Mouse (Mus musculus): ENCODE measurements at regions not wholly inside any gene's neighbourhood (a gene's known extent, or its start where the extent isn't known, plus 50 kb on each side); places are given as distances from the start of the nearest gene placed in this dataset.
A peak's percentile ranks its signal among the peaks of the same experiment; 100 is the strongest.

- H3K4me1 ChIP-seq (ENCODE audit: control insufficient read depth, insufficient read depth, low read length) = no peaks in the 10 kb centered on the region
- H3K9ac ChIP-seq (ENCODE audit: low read depth, low read length) = no peak overlapping the region
- no peaks in the 10 kb centered on the region for H3K9me3 ChIP-seq (ENCODE audit: control insufficient read depth, low read length)
- 24% methylated on average over 1 of the region's 2 CpGs for WGBS
- no peak overlapping the region for H3K4me3 ChIP-seq (ENCODE audit: low read length)
- no peaks in the 10 kb centered on the region for H3K36me3 ChIP-seq (ENCODE audit: control insufficient read depth, insufficient read depth, low read length)
- ATAC-seq (ENCODE audit: low FRiP score, low TSS enrichment) = no peak
- H3K27me3 ChIP-seq (ENCODE audit: control insufficient read depth, insufficient read depth, low read length) = no peaks in the 10 kb centered on the region
- H3K4me2 ChIP-seq (replicated peaks; ENCODE audit: low read depth, low read length) = no peak overlapping the region
- no peak overlapping the region for H3K27ac ChIP-seq (ENCODE audit: low read depth, low read length)
These were observed 387.6 kb upstream of the Prkcq start for GRCm38 (mm10) chr2:10784266-10784665.

- Histone ChIP-seq H3K4me3 (ENCODE audit: low read length) (no peak overlapping the region), H3K27me3 (ENCODE audit: control insufficient read depth, insufficient read depth, low read length) (no peaks in the 10 kb centered on the region), H3K4me2 (replicated peaks; ENCODE audit: low read depth, low read length) (no peak overlapping the region), H3K36me3 (ENCODE audit: control insufficient read depth, insufficient read depth, low read length) (no peaks in the 10 kb centered on the region), H3K4me1 (ENCODE audit: control insufficient read depth, insufficient read depth, low read length) (no peaks in the 10 kb centered on the region), H3K9me3 (ENCODE audit: control insufficient read depth, low read length) (no peaks in the 10 kb centered on the region), H3K9ac (ENCODE audit: low read depth, low read length) (no peak overlapping the region), H3K27ac (ENCODE audit: low read depth, low read length) (no peak overlapping the region)
- WGBS = 24% methylated on average over 2 of the region's 2 CpGs
- peak; percentile 76; the same call in 1 of the 2 replicates for ATAC-seq (ENCODE audit: low FRiP score, low TSS enrichment)
These were observed 386.8 kb upstream of the Prkcq start for GRCm38 (mm10) chr2:10785156-10785555.

- Histone ChIP-seq H3K4me3 (ENCODE audit: low read length) (no peak overlapping the region), H3K36me3 (ENCODE audit: control insufficient read depth, insufficient read depth, low read length) (no peaks in the 10 kb centered on the region), H3K4me1 (ENCODE audit: control insufficient read depth, insufficient read depth, low read length) (no peaks in the 10 kb centered on the region), H3K9me3 (ENCODE audit: control insufficient read depth, low read length) (no peaks in the 10 kb centered on the region), H3K27me3 (ENCODE audit: control insufficient read depth, insufficient read depth, low read length) (no peaks in the 10 kb centered on the region), H3K9ac (ENCODE audit: low read depth, low read length) (no peak overlapping the region), H3K4me2 (replicated peaks; ENCODE audit: low read depth, low read length) (no peak overlapping the region), H3K27ac (ENCODE audit: low read depth, low read length) (no peak overlapping the region)
- ATAC-seq (ENCODE audit: low FRiP score, low TSS enrichment) = no peak
- 54% methylated on average over 1 of the region's 1 CpGs for WGBS
These were observed 383.4 kb upstream of the Prkcq start for GRCm38 (mm10) chr2:10788509-10788908.

- H3K9me3 ChIP-seq (ENCODE audit: control insufficient read depth, low read length) = no peaks in the 10 kb centered on the region
- H3K4me2 ChIP-seq (replicated peaks; ENCODE audit: low read depth, low read length) = no peak overlapping the region
- no peaks in the 10 kb centered on the region for H3K27me3 ChIP-seq (ENCODE audit: control insufficient read depth, insufficient read depth, low read length)
- H3K27ac ChIP-seq (ENCODE audit: low read depth, low read length) = no peak overlapping the region
- no peak overlapping the region for H3K4me3 ChIP-seq (ENCODE audit: low read length)
- no peak for ATAC-seq (ENCODE audit: low FRiP score, low TSS enrichment)
- no peak overlapping the region for H3K9ac ChIP-seq (ENCODE audit: low read depth, low read length)
- H3K36me3 ChIP-seq (ENCODE audit: control insufficient read depth, insufficient read depth, low read length) = no peaks in the 10 kb centered on the region
- no peaks in the 10 kb centered on the region for H3K4me1 ChIP-seq (ENCODE audit: control insufficient read depth, insufficient read depth, low read length)
These were observed 380.7 kb upstream of the Prkcq start for GRCm38 (mm10) chr2:10791233-10791632.

GRCm38 (mm10) chr2:10816374-10816773 is 355.5 kb upstream of the Prkcq start:
- H3K36me3 ChIP-seq (ENCODE audit: control insufficient read depth, insufficient read depth, low read length) = no peaks in the 10 kb centered on the region
- no peak overlapping the region for H3K27ac ChIP-seq (ENCODE audit: low read depth, low read length)
- no peaks in the 10 kb centered on the region for H3K4me1 ChIP-seq (ENCODE audit: control insufficient read depth, insufficient read depth, low read length)
- WGBS = 40% methylated on average over 2 of the region's 2 CpGs
- no peak overlapping the region for H3K9ac ChIP-seq (ENCODE audit: low read depth, low read length)
- ATAC-seq (ENCODE audit: low FRiP score, low TSS enrichment) = no peak
- H3K4me3 ChIP-seq (ENCODE audit: low read length) = no peak overlapping the region
- no peak overlapping the region for H3K4me2 ChIP-seq (replicated peaks; ENCODE audit: low read depth, low read length)
- H3K27me3 ChIP-seq (ENCODE audit: control insufficient read depth, insufficient read depth, low read length) = no peaks in the 10 kb centered on the region
- no peaks in the 10 kb centered on the region for H3K9me3 ChIP-seq (ENCODE audit: control insufficient read depth, low read length)

GRCm38 (mm10) chr2:10825278-10826133 is 346.4 kb upstream of the Prkcq start:
- no peaks in the 10 kb centered on the region for H3K27me3 ChIP-seq (ENCODE audit: control insufficient read depth, insufficient read depth, low read length)
- 31% methylated on average over 29 of the region's 29 CpGs for WGBS
- H3K9me3 ChIP-seq (ENCODE audit: control insufficient read depth, low read length) = no peaks in the 10 kb centered on the region
- H3K4me3 ChIP-seq (ENCODE audit: low read length) = peak overlapping the region; percentile 45
- no peak overlapping the region for H3K27ac ChIP-seq (ENCODE audit: low read depth, low read length)
- H3K4me1 ChIP-seq (ENCODE audit: control insufficient read depth, insufficient read depth, low read length) = no peaks in the 10 kb centered on the region
- peak overlapping the region; percentile 58 for H3K9ac ChIP-seq (ENCODE audit: low read depth, low read length)
- ATAC-seq (ENCODE audit: low FRiP score, low TSS enrichment) = peak; percentile 76; the same call in 1 of the 2 replicates
- H3K36me3 ChIP-seq (ENCODE audit: control insufficient read depth, insufficient read depth, low read length) = no peaks in the 10 kb centered on the region
- H3K4me2 ChIP-seq (replicated peaks; ENCODE audit: low read depth, low read length) = peak overlapping the region; percentile 49

GRCm38 (mm10) chr2:10826134-10826767 is 345.7 kb upstream of the Prkcq start:
- Histone ChIP-seq H3K4me2 (replicated peaks; ENCODE audit: low read depth, low read length) (peak overlapping the region; percentile 49), H3K9me3 (ENCODE audit: control insufficient read depth, low read length) (no peaks in the 10 kb centered on the region), H3K4me3 (ENCODE audit: low read length) (no peak overlapping the region; the same call in 1 of the 2 replicates), H3K27me3 (ENCODE audit: control insufficient read depth, insufficient read depth, low read length) (no peaks in the 10 kb centered on the region), H3K27ac (ENCODE audit: low read depth, low read length) (no peak overlapping the region), H3K4me1 (ENCODE audit: control insufficient read depth, insufficient read depth, low read length) (no peaks in the 10 kb centered on the region), H3K9ac (ENCODE audit: low read depth, low read length) (no peak overlapping the region), H3K36me3 (ENCODE audit: control insufficient read depth, insufficient read depth, low read length) (no peaks in the 10 kb centered on the region)
- no peak for ATAC-seq (ENCODE audit: low FRiP score, low TSS enrichment)
- WGBS = 83% methylated on average over 10 of the region's 10 CpGs

- Histone ChIP-seq H3K27me3 (ENCODE audit: control insufficient read depth, insufficient read depth, low read length) (no peaks in the 10 kb centered on the region), H3K36me3 (ENCODE audit: control insufficient read depth, insufficient read depth, low read length) (no peaks in the 10 kb centered on the region), H3K4me2 (replicated peaks; ENCODE audit: low read depth, low read length) (no peak overlapping the region), H3K4me3 (ENCODE audit: low read length) (no peak overlapping the region), H3K9me3 (ENCODE audit: control insufficient read depth, low read length) (no peaks in the 10 kb centered on the region), H3K9ac (ENCODE audit: low read depth, low read length) (no peak overlapping the region), H3K4me1 (ENCODE audit: control insufficient read depth, insufficient read depth, low read length) (no peaks in the 10 kb centered on the region), H3K27ac (ENCODE audit: low read depth, low read length) (no peak overlapping the region)
- WGBS = 64% methylated on average over 5 of the region's 5 CpGs
- ATAC-seq (ENCODE audit: low FRiP score, low TSS enrichment) = no peak
These were observed 331.9 kb upstream of the Prkcq start for GRCm38 (mm10) chr2:10839976-10840375.

- no peaks in the 10 kb centered on the region for H3K4me1 ChIP-seq (ENCODE audit: control insufficient read depth, insufficient read depth, low read length)
- WGBS = 85% methylated on average over 8 of the region's 8 CpGs
- no peak overlapping the region for H3K4me3 ChIP-seq (ENCODE audit: low read length)
- no peaks in the 10 kb centered on the region for H3K9me3 ChIP-seq (ENCODE audit: control insufficient read depth, low read length)
- H3K36me3 ChIP-seq (ENCODE audit: control insufficient read depth, insufficient read depth, low read length) = no peaks in the 10 kb centered on the region
- no peaks in the 10 kb centered on the region for H3K27me3 ChIP-seq (ENCODE audit: control insufficient read depth, insufficient read depth, low read length)
- no peak for ATAC-seq (ENCODE audit: low FRiP score, low TSS enrichment)
- no peak overlapping the region for H3K4me2 ChIP-seq (replicated peaks; ENCODE audit: low read depth, low read length)
- no peak overlapping the region for H3K9ac ChIP-seq (ENCODE audit: low read depth, low read length)
- no peak overlapping the region for H3K27ac ChIP-seq (ENCODE audit: low read depth, low read length)
These were observed 310.1 kb upstream of the Prkcq start for GRCm38 (mm10) chr2:10861654-10862292.

Data from kidney, embryonic 14.5 days (tissue).